In the genomic region with DNA sequence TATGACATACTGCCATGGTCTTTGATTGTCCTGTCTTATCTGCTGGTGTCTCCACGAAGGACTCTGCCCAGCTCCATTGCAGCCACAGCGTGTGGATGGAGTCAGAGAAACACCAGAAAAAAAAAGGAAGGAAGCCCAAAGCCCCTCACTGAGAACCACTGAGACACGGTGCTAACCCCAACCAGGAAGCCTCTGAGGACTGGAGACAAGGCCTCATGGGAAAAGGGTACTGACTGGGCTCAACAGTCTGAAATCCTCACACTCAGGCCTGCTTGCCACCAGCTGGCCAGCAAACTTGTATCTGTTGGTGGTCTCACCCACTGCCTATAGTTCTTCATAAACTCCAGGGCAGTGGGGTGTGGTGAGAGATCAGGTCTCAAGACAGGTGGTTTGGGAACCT, we compare ENCODE assay signal across 28 mouse cellular contexts. TPM values are rescaled to one million over a fixed set of nuclear protein-coding genes. Genes with fewer than 3 reads are reported as not detected.
A peak's percentile ranks its signal among the peaks of the same experiment; 100 is the strongest.
DNase-seq lines count a peak whose midpoint lies in the region; ATAC-seq and TF ChIP-seq lines count a peak whose summit lies in the region.
"Had no signal": no experiment of that assay in that cellular context is flagged by ENCODE, and none has a peak within 500 bp of the region (broad histone marks: within the 10 kb centered on the region; RNA-seq: fewer than 3 reads in every experiment).

No protein-coding gene starts in this region.

- no peak overlapping the region for H3K9ac ChIP-seq in CH12.LX (ENCODE audit: insufficient read depth, low read depth)
- no peak overlapping the region for H3K9ac ChIP-seq in kidney, embryonic 15.5 days
- H3K9ac ChIP-seq: forebrain, embryonic 13.5 days; heart, embryonic 13.5 days; hindbrain, embryonic 13.5 days; intestine, embryonic 15.5 days had no signal

- dilution Hi-C loops in CH12.LX (cut with MboI; ENCODE audit: extremely low pct_ligation_motif_present, extremely low pct_unique_long_range_greater_than_20kb, low sequenced_read_pairs), result no loop called here

- no peak for TF ChIP-seq CTCF in CH12.LX (conservative IDR thresholded peaks at IDR 0.05 in 1 of 2, IDR thresholded peaks at IDR 0.05 in 1 of 2; ENCODE audit: low read depth in 2 of 2, low read length in 2 of 2)
- no peak for TF ChIP-seq CTCF in bone marrow macrophage, adult 2 months (IDR thresholded peaks at IDR 0.05; ENCODE audit: low read depth, low read length)

- intact Hi-C loops in heart, postnatal 10 days (cut with DNase I), result no loop called here

- H3K4me2 ChIP-seq in CH12.LX (ENCODE audit: insufficient read depth, low read depth, poor library complexity, severe bottlenecking), result no peak overlapping the region
- H3K4me2 ChIP-seq in kidney, embryonic 15.5 days, result no peak overlapping the region
- H3K4me2 ChIP-seq: forebrain, embryonic 13.5 days; heart, embryonic 13.5 days; hindbrain, embryonic 13.5 days; intestine, embryonic 15.5 days had no signal

- H3K79me2 ChIP-seq in CH12.LX (replicated peaks; ENCODE audit: control insufficient read depth, extremely low read depth, insufficient read depth, poor library complexity, severe bottlenecking), result no peaks in the 10 kb centered on the region

- no peak overlapping the region for H3K4me3 ChIP-seq in CH12.LX (replicated peaks in 1 of 3; ENCODE audit: low read depth in 2 of 3, low read length in 2 of 3, poor library complexity in 1 of 3)
- no peak overlapping the region for H3K4me3 ChIP-seq in bone marrow macrophage, adult 2 months (ENCODE audit: insufficient read depth, low read length)
- H3K4me3 ChIP-seq in kidney, embryonic 15.5 days (replicated peaks), result no peak overlapping the region
- H3K4me3 ChIP-seq: forebrain, embryonic 10.5 days; forebrain, embryonic 13.5 days; gastrocnemius, adult 2 months; heart, embryonic 13.5 days; hindbrain, embryonic 10.5 days; hindbrain, embryonic 13.5 days; intestine, embryonic 15.5 days had no signal

- in situ Hi-C loops in CH12.LX (cut with MboI; ENCODE audit: low pct_ligation_motif_present, low pct_unique_long_range_greater_than_20kb, low sequenced_read_pairs), result loop anchor here (10.0 kb wide), 1 partner anchor 155 kb away; a partner anchor contains a TSS

- H3K27ac ChIP-seq in CH12.LX (ENCODE audit: insufficient read depth, low read depth), result no peak overlapping the region
- H3K27ac ChIP-seq in bone marrow macrophage, adult 2 months (ENCODE audit: insufficient read depth, low read depth, low read length), result peak overlapping the region; percentile 38
- no peak overlapping the region for H3K27ac ChIP-seq in kidney, embryonic 15.5 days
- H3K27ac ChIP-seq: forebrain, embryonic 10.5 days; forebrain, embryonic 13.5 days; gastrocnemius, adult 2 months; heart, embryonic 13.5 days; hindbrain, embryonic 10.5 days; hindbrain, embryonic 13.5 days; intestine, embryonic 15.5 days had no signal

- peak; percentile 10 to 32; a peak in 2 of 4 replicates for ATAC-seq in hematopoietic stem cell, adult 5-6 weeks (replicated peaks in 1 of 2; ENCODE audit: insufficient read depth in 1 of 2, low FRiP score in 2 of 2, low TSS enrichment in 1 of 2, low read depth in 1 of 2, poor library complexity in 2 of 2, severe bottlenecking in 2 of 2)
- ATAC-seq in megakaryocyte progenitor cell, adult 5-6 weeks (replicated peaks; ENCODE audit: poor library complexity), result peak; percentile 18
- ATAC-seq in kidney, embryonic 15.5 days (replicated peaks; ENCODE audit: low FRiP score), result no peak
- ATAC-seq: forebrain, embryonic 13.5 days; forebrain, embryonic 16.5 days; hindbrain, embryonic 16.5 days; intestine, embryonic 15.5 days; Patski had no signal

- no peak for TF ChIP-seq EP300 in CH12.LX (IDR thresholded peaks at IDR 0.05; ENCODE audit: low read length)

- DNase-seq in CH12.LX (ENCODE audit: extremely low read depth), result no peak
- DNase-seq in heart, postnatal 10 days, result no peak
- DNase-seq in urinary bladder, adult 2 months (ENCODE audit: low spot score), result no peak
- DNase-seq: adrenal gland, postnatal 10 days; adrenal gland, postnatal 36 days; cerebellum, adult 11-12 months; cerebellum, adult 8-10 months; cerebellum, postnatal 10 days; cerebellum, postnatal 36 days; gastrocnemius, adult 2 months; gastrocnemius, postnatal 14 days; heart, adult 18-20 months had no signal

- 78% methylated on average over 3 of the region's 3 CpGs for WGBS in kidney, embryonic 15.5 days

- TF ChIP-seq POLR2A in CH12.LX (IDR thresholded peaks at IDR 0.05; ENCODE audit: low read depth, low read length), result no peak
- TF ChIP-seq POLR2A in bone marrow macrophage, adult 2 months (IDR thresholded peaks at IDR 0.05; ENCODE audit: borderline replicate concordance, low read depth, low read length), result no peak

- H3K9me3 ChIP-seq in CH12.LX (replicated peaks; ENCODE audit: low read length), result no peaks in the 10 kb centered on the region
- H3K9me3 ChIP-seq in kidney, embryonic 15.5 days (replicated peaks), result no peaks in the 10 kb centered on the region
- H3K9me3 ChIP-seq: forebrain, embryonic 10.5 days; forebrain, embryonic 13.5 days; G1E; heart, embryonic 13.5 days; hindbrain, embryonic 10.5 days; hindbrain, embryonic 13.5 days; intestine, embryonic 15.5 days had no signal

- no peaks in the 10 kb centered on the region for H3K36me3 ChIP-seq in CH12.LX (replicated peaks in 1 of 2; ENCODE audit: control insufficient read depth in 1 of 2, insufficient read depth in 1 of 2, low read length in 1 of 2)
- H3K36me3 ChIP-seq in kidney, embryonic 15.5 days, result no peaks in the 10 kb centered on the region
- H3K36me3 ChIP-seq: forebrain, embryonic 10.5 days; G1E; heart, embryonic 13.5 days; hindbrain, embryonic 10.5 days; hindbrain, embryonic 13.5 days; intestine, embryonic 15.5 days had no signal

- H3K27me3 ChIP-seq in CH12.LX (replicated peaks), result no peaks in the 10 kb centered on the region
- no peaks in the 10 kb centered on the region for H3K27me3 ChIP-seq in kidney, embryonic 15.5 days
- H3K27me3 ChIP-seq: forebrain, embryonic 13.5 days; heart, embryonic 13.5 days; intestine, embryonic 15.5 days; Patski had no signal

- TF ChIP-seq RAD21 in CH12.LX (IDR thresholded peaks at IDR 0.05; ENCODE audit: low read depth, low read length), result no peak

- peaks cover 33 to 98% of the 10 kb centered on the region in 2 experiments for H3K4me1 ChIP-seq in CH12.LX (ENCODE audit: control insufficient read depth in 1 of 2, insufficient read depth in 2 of 2)
- peaks cover 93% of the 10 kb centered on the region for H3K4me1 ChIP-seq in bone marrow macrophage, adult 2 months (ENCODE audit: control insufficient read depth, insufficient read depth, low read length)
- H3K4me1 ChIP-seq in kidney, embryonic 15.5 days, result peaks cover 4% of the 10 kb centered on the region; the same call in 1 of the 2 replicates
- H3K4me1 ChIP-seq: hindbrain, embryonic 13.5 days; intestine, embryonic 15.5 days had no signal

TF ChIP-seq in CH12.LX, 34 proteins besides CTCF, POLR2A, EP300 and RAD21:
- TF ChIP-seq ZNF384 (IDR thresholded peaks at IDR 0.05; ENCODE audit: low read depth, low read length) (no peak), ZKSCAN1 (IDR thresholded peaks at IDR 0.05; ENCODE audit: borderline replicate concordance, low read depth, low read length) (no peak), NELFE (IDR thresholded peaks at IDR 0.05; ENCODE audit: low read depth, low read length) (no peak), TCF12 (IDR thresholded peaks at IDR 0.05; ENCODE audit: low read depth, low read length) (0 out of 2 replicates have a peak, but pooled peaks have one; percentile 13), GABPA (IDR thresholded peaks at IDR 0.05; ENCODE audit: insufficient replicate concordance, low read depth, low read length) (no peak), POLR2AphosphoS2 (IDR thresholded peaks at IDR 0.05; ENCODE audit: low read depth, low read length) (no peak)

RNA-seq across cellular contexts. Expression of a gene that starts 16.3 kb away (rescaled TPM):
- total RNA-seq in CH12.LX (2012; rRNA removed), result 3.9 and 4.8 TPM in 2 replicates
- 1.4 and 1.9 TPM in 2 replicates for total RNA-seq in CH12.LX (2014; rRNA removed)
- 4.3 and 5.4 TPM in 2 replicates for polyA plus RNA-seq in CH12.LX (2012; ENCODE audit: insufficient read length, low read depth)
- polyA plus RNA-seq in bone marrow macrophage, adult 2 months (2012; ENCODE audit: insufficient read depth, insufficient read length, missing spikeins), result 35.7 and 36.4 TPM in 2 replicates
- 6.9 and 8.9 TPM in 2 replicates for total RNA-seq in hematopoietic stem cell, adult 5-6 weeks (2017)
- 25.0 and 26.8 TPM in 2 replicates for total RNA-seq in megakaryocyte progenitor cell, adult 5-6 weeks (2015)
- 12.2 and 13.7 TPM in 2 replicates for total RNA-seq in megakaryocyte progenitor cell, adult 5-6 weeks (2017)
- total RNA-seq in heart, postnatal 10 days (2021), result 1 to 10 TPM in 1 of 2 experiments, under 1 TPM in 1; 0.15 to 1.2 TPM
- polyA plus RNA-seq in kidney, embryonic 15.5 days (2015; fragmentation: Nextera tagmentation; extraction: Ambion mirVana), result 2.2 and 2.3 TPM in 2 replicates
- polyA plus RNA-seq in urinary bladder, adult 2 months (2012; rRNA removed), result 1.6 and 3.3 TPM in 2 replicates
- total RNA-seq: heart, postnatal 25 days had no signal
- polyA plus RNA-seq: G1E had no signal

RNA-seq across cellular contexts. Expression of a gene that starts 60.0 kb away (rescaled TPM):
- total RNA-seq in CH12.LX (2012; rRNA removed) (not detected in 2 replicates), CH12.LX (2014; rRNA removed) (not detected in 2 replicates)
- not detected in 2 replicates for polyA plus RNA-seq in CH12.LX (2012; ENCODE audit: insufficient read length, low read depth)
- polyA plus RNA-seq in bone marrow macrophage, adult 2 months (2012; ENCODE audit: insufficient read depth, insufficient read length, missing spikeins), result not detected in 2 replicates
- not detected in 2 replicates for total RNA-seq in hematopoietic stem cell, adult 5-6 weeks (2017)
- total RNA-seq in megakaryocyte progenitor cell, adult 5-6 weeks (2015), result not detected in 2 replicates
- not detected in 2 replicates for total RNA-seq in megakaryocyte progenitor cell, adult 5-6 weeks (2017)
- total RNA-seq in heart, postnatal 10 days (2021), result under 1 TPM; 0.12 TPM
- 8.6 and 9.7 TPM in 2 replicates for polyA plus RNA-seq in kidney, embryonic 15.5 days (2015; fragmentation: Nextera tagmentation; extraction: Ambion mirVana)
- polyA plus RNA-seq in urinary bladder, adult 2 months (2012; rRNA removed), result 0.07 and 0.12 TPM in 2 replicates
- total RNA-seq: adrenal gland, adult 18-20 months; adrenal gland, postnatal 36 days; gastrocnemius, adult 2 months; gastrocnemius, postnatal 14 days; heart, adult 18-20 months; heart, postnatal 25 days had no signal
- polyA plus RNA-seq: forebrain, embryonic 10.5 days; G1E; Patski had no signal
